Mouse (Mus musculus) lung, postnatal 0 days (tissue): ENCODE results near the gene 5830473C10Rik.

Source experiments
- CTCF ChIP-seq: IDR thresholded peaks from 2 replicates; pipeline ENCODE4 v1.5.1; 2016; ENCODE audit warnings: antibody characterized with exemption, mild to moderate bottlenecking
- EP300 ChIP-seq: IDR thresholded peaks from 2 replicates; pipeline ENCODE4 v1.6.1; 2016; ENCODE audit warnings: antibody characterized with exemption, mild to moderate bottlenecking, control low read depth

GRCm38 (mm10) chr5:90621726-90622125, 60.8 kb downstream of the 5830473C10Rik start:
- TF ChIP-seq CTCF (no peak), EP300 (no peak)
